Mouse (Mus musculus): ENCODE data around the gene Mcu. TPM values are rescaled to one million over a fixed set of nuclear protein-coding genes. Genes with fewer than 3 reads are reported as not detected.

Gene Mcu
- 7.3 and 16.0 TPM in 2 replicates for polyA plus RNA-seq (2012; rRNA removed)

GRCm38 (mm10) chr10:59616522-59616921, at the start of gene Mcu:
Mcu (minus strand) TSS chr10:59616692.

GRCm38 (mm10) chr10:59615981-59616520, 441 bp downstream of the Mcu start, which contains the start of gene Gm10322:
Gm10322 (plus strand) TSS chr10:59616063.

GRCm38 (mm10) chr10:59441735-59442134, 174.8 kb downstream of the Mcu start, which contains the start of gene Oit3:
Oit3 (minus strand) TSS chr10:59441778.

GRCm38 (mm10) chr10:59402899-59403792, 213.3 kb downstream of the Mcu start, which contains the start of gene Pla2g12b:
Pla2g12b (plus strand) TSS chr10:59403660.

Other genes with a start within 250 kb of the Mcu start
- 4.9 and 6.5 TPM in 2 replicates for gene Gm10273, start 221.1 kb downstream of the Mcu start, polyA plus RNA-seq (2012; rRNA removed)
- 1.0 and 2.5 TPM in 2 replicates for gene Pla2g12b, start 213.0 kb downstream of the Mcu start, polyA plus RNA-seq (2012; rRNA removed)
- gene Oit3, start 174.9 kb downstream of the Mcu start, polyA plus RNA-seq (2012; rRNA removed), result 1.8 and 3.1 TPM in 2 replicates
- gene Gm10322, start 629 bp downstream of the Mcu start, polyA plus RNA-seq (2012; rRNA removed), result not detected in 2 replicates
- gene Micu1, start 85.8 kb upstream of the Mcu start, polyA plus RNA-seq (2012; rRNA removed), result 66.0 and 93.5 TPM in 2 replicates

All from central nervous system, embryonic 11.5 days (tissue).